Mouse (Mus musculus) megakaryocyte progenitor cell, adult 5-6 weeks (primary cell): ENCODE results near the gene Nrg3. TPM values are rescaled to one million over a fixed set of nuclear protein-coding genes. Genes with fewer than 3 reads are reported as not detected.

Experiments
- ATAC-seq: replicated peaks from 2 replicates; pipeline ENCODE4 v1.8.0; 2016; ENCODE audit warnings: mild to moderate bottlenecking, moderate TSS enrichment, inconsistent platforms; ENCODE audit not compliant: poor library complexity
- total RNA-seq, 2 experiments: library from RNA; stranded (forward) in 1 of 2; stranded (reverse) in 1 of 2; fragments of 157-497, 149-512 nt in 1 of 2; fragments of 200-1000 nt in 1 of 2; gene quantifications; 2 replicates each; pipeline versions ENCODE4 v1.2.3 to v1.2.4; 2015 to 2017

Nrg3 gene
- total RNA-seq (2015): not detected in 2 replicates
- total RNA-seq (2017): not detected in 2 replicates

DNA sequence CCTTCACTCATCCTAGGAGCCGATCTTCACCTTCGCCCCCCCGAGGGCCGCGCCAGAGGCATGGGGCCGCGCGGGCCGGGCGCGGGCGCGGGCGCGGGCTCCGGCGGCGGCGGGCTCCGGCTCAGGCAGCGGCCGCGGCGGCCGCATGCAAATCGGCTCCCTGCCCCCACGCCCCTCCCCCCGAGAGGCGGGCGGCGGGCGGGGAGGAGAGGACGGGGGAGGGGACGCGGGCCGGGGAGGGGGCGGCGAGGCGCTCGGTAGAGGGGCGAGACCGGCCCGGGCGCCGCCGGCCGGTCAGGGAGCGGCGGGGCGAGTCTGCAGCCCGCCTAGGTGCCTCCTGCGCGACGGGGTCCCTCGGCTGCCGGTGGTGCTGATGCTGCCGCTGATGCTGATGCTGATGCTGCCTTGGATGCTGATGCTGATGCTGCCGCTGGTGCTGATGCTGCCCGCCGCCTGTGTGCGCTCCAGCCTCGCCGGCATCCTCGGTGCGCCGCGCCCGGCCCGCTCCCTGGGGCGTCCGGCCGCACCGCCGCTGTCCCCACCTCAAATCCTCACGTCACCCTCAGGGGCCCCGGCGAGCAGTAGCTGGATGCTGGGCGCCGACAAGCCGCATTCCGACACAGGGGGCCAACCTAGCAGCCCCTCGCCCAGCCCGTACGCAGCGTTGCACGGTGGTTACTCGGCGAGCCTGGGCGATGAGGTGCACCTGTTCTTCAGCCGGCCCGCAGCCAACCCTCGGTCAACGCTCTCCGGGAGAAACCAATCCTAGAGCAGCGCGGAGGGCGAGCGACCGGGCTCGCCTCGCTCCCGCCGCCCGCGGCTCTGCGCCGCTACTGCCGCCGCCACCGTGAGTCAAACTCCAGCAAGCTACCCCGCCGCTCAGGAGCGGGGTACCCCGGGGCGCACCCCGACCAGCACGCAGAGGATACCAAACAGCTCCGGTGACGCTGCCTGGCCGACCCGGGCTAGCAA is at the start of gene Nrg3:
Nrg3 (minus strand) TSS at position 299 of the 972 bp plus-strand sequence.
- ATAC-seq: peak; percentile 27

DNA sequence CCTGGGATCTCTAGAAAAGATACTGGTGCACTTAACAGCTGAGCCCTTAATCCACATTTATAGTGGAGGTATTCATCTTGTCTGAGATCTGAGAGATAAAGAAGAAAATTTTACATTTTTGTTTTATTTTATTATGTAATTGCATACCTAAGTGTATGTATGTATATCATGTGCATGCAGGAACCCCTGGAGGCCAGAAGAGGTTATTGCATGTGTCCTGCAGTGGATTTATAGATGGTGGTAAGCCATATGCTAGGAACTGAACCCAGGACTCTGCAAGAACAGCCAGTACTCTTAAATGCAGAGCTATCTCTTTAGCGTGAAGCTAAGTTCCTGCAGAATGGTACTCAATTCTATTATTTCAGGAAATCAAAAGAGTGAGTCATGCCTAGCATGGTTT is 36.1 kb upstream of the Nrg3 start:
- no peak for ATAC-seq

DNA sequence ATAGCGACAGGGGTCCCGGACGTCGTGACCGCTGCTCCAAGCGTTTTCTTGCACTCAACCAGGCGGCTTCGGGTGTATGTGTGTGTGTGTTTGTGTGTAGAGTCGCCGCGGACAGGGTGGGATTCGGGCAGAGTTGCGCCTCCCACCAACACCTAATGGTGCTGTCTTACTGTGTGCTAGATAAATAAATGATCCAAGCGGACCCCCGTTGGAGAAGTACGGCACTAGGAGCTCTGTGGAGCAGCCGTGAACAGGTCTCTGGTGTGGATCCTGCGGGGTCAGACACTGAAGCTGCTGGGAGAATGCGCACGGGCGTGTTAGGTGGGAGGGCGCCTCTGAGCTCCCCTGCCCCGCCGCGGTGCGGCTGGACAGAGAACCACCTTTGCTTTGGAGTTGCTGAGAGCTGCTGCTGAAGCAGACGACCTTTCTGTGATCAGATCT is 903 bp upstream of the Nrg3 start:
- no peak for ATAC-seq

DNA sequence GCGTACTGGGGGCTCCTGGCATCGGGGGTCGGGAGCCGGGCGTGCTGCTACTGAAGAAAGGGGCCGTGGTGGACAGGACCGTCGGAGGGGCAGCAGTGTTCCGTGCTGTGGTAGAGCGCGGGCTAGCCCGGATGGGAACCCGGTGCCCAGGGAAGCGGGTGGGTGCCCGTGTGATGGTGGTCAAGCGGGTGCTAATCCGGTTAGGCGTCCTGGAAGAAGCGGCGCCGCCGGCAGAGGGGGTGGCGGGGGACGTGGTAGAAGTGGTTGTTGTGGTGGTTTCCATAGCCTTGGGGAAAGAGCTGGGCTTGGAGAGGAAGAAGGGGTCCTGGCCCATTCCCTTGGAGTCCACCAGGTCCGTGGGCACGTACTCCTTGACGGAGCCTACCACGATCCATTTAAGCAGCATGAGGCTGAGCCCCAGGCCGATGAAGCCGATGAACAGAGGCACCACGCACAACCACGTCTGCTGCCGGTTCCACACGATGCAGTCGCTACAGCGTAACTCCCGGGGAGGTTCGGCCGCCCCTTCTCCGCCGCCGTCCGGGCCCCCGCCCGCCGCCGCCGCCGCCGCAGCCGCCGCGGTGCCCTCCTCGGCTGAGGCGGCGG is 639 bp downstream of the Nrg3 start:
- ATAC-seq: 0 out of 2 replicates have a peak, but pooled peaks have one; percentile 13

DNA sequence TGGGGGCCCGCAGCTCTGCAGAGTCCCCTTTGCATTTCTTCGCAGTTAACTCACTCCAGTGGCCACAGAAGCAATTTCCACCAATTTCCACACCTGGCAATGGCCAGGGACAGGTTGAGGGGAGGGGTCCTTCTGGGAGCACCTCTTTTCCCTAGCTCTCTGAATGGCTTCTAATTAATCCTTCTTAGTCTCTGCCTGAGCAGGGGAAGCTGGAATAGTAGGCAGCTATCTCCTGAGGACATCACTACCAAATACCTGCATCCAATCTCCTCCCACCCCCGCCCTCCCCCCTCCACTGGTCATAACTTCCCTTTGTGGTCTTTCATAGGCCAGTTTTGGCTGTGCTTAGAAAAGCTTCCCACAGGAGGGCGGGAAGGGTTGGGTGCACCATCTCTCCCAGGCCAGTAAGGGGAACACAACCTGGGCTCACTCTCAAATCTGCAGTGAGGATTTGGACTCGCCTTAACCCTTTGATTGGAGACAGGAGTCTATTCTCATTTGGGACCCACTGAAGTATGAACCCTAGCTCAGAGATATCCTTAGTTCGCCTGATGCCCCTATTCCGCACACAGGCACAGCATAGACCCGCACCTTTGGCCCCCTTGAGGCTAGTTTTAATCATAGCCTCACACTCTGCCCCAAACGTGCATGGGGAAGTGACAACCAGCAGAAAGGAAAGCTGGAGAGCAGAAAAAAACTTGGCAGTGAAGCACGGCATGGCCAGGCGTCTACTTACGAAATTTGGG is 1.5 kb downstream of the Nrg3 start:
- peak; percentile 53 for ATAC-seq

GRCm38 (mm10) chr14:39445501-39445900 is 27.4 kb downstream of the Nrg3 start:
- ATAC-seq: no peak

- peak; percentile 46; the same call in 1 of the 2 replicates for ATAC-seq
Observed at GRCm38 (mm10) chr14:39428503-39428902, 44.4 kb downstream of the Nrg3 start.

DNA sequence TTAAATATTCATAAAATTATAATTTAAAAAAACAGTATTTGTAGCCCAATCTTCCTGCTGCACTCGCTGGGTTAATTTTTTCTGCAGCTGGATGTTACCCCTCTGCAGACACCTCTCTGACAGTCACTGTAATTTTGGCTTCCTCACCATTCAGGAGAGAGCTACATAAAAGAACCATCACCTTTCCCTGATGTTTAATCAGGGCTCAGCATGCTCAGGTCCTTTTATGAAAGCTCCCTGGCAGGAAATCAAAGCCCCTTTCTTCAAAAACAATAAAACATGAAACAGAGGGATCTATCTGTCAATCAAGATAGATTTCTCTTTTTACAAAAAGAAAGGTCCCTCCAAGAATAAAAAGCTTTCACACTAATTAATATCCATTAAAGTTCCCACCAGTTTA is 51.0 kb downstream of the Nrg3 start:
- ATAC-seq: no peak

DNA sequence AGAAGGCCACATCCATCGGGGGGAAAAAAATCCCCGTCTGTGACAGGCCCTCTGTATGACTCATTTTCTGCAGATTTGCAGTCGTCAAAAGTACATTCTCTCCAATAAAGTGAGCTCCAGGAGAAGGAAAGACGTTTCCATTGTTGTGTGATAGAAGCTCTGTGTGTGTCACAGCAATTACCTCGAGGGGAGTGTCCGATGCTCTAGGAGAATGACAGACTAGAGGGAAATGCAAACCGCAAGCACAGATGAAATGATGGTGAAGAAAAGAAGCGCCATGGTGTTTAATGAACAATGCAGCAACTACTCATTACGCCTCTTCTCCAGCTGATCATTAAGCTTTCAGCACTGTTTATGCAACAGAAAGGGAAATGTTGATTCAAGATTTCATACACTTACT is 59.6 kb downstream of the Nrg3 start:
- no peak for ATAC-seq

DNA sequence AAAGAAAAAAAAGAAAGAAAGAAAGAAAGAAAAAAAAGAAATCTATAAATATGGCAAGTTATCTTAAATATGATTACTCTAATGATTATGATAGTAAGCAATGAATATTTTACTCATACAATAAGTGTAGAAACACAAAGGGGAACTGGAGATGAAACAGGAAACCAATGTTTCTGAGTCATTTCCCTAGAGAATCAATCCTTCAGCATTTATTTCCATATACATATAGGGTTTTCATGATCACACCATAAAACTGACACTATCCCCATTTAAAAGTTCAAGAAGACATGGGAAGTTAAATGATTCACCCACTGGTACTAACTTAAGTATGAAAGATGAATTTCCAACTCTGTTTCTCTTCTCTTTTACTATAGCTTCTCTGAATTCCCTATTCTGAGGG is 86.0 kb downstream of the Nrg3 start:
- ATAC-seq: peak; percentile 63

DNA sequence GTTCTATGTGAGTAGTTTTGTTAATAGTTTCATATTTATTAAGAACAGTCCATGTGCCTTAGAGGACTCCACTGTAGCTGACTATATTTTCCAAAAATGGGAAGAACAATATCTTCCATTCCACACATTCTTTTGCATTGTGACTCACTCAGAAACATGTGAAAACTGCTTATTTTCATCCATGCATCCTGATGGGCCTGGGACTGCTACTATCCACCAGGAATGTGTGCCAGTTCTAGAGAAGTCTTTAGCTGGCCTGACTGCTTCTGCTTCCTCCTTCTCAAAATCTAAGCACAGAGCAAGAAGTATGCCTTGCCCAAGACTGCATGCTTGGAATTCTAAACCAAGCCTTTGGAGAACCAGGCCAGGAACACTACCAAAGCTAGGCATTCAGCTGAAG is 91.6 kb downstream of the Nrg3 start:
- no peak for ATAC-seq

DNA sequence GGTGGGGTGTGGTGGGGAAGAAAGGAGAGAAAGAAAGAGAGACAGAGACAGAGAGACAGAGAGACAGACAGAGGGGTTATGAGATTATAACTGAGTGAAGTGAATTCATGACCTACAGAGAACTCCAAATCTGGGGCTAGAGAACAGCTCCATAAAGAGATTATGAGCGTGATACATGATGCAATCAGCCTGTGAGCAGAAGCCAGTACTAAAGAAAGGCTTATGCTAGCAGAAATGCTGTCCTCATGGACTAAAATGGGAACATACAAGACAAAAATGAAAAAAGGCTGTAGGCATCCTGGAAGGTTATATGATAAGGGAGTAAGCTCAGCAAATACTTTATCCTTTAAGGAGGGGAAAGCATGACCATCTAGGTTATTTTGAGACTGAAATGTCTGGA is 99.7 kb downstream of the Nrg3 start:
- ATAC-seq: no peak

GRCm38 (mm10) chr14:39356251-39356650 is 116.6 kb downstream of the Nrg3 start:
- no peak for ATAC-seq

GRCm38 (mm10) chr14:39351979-39352737 is 120.7 kb downstream of the Nrg3 start:
- ATAC-seq: no peak

GRCm38 (mm10) chr14:39317424-39318110 is 155.3 kb downstream of the Nrg3 start:
- no peak for ATAC-seq

- no peak for ATAC-seq
Observed at GRCm38 (mm10) chr14:39314111-39314510, 158.8 kb downstream of the Nrg3 start.

DNA sequence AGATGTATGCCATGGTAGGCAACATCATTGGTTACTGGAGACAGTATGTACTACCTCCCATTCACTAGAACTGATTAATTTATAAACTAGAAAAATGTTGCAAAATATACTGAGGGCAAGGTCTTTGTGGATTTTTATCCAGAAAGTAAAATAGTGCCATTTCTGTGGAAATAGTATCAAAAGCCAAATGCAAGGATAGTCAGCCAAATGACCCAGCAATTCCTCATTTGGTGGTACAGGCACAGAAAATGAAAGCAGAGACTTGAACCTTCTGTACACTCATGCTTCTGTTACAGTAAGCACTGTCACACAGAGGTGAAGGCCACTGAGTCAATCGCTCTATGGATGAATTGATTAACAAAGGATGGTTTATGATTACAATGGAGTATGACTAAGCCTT is 207.8 kb downstream of the Nrg3 start:
- no peak for ATAC-seq

DNA sequence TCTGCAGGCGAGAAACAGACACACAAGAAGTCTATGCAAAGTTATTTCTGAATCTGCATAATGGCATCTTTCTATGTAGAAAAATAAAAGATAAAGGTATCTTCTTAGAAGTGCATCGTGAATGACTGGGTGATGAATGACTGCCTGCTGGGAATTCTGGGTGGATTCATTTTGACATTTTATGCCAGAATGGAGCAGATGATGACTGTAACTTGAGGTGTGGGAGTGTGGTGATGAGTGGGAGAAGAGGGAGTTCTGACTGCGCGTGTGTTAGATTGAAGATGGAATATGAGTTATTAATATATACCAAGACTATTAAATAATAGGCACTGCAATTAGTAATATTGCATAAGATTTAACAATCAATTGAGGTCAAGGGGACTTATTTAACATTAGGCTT is 208.5 kb downstream of the Nrg3 start:
- no peak for ATAC-seq

DNA sequence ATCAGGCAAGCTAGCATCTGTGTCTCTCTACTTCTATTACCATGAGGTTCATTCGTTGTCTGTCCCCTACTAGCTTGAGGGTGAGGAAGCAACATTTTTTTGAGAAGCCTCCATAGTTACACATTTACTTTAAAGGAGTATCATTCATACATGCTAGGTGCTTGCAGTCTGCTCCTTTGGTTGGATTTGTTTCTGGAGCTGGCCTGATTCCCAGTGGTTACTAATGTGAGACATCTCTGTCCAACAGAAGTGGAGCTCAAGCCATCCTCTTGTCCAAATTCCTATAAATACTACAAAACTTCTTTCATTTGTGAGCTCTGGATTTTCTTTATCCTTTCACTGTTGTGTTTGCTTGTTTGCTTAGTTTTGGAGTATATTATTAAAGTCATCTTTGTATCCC is 211.9 kb downstream of the Nrg3 start:
- ATAC-seq: no peak

DNA sequence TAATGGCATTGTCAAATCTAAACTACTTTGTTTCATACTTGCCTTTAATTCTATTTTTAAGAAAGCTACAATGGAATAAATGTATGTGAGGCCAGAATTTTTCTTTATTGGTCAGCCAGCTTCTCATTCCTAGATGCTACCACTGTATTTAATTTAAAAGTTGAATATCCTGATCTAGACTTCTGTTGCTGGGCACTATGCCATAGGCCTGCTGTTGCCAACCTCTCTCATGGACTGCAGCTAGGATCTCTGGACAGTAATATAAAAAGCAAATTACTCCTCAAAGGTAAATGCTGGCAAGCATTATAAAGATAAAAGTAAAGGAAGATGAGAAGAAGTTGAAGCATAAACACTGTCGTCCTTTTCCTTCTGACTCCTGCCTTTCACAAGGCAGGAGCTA is 217.5 kb downstream of the Nrg3 start:
- no peak for ATAC-seq
